Mouse (Mus musculus) kidney, postnatal 0 days (tissue): Measurements from ENCODE around the gene Phgdh. TPM values are rescaled to one million over a fixed set of nuclear protein-coding genes. Genes with fewer than 3 reads are reported as not detected.

Experiments
- ATAC-seq: fragments of 200-750 bp; cut with Nextera tagmentation; replicated peaks from 2 replicates; pipeline ENCODE4 v1.8.0; 2017; ENCODE audit warnings: low read depth, moderate number of reproducible peaks, moderate TSS enrichment, moderate library complexity; ENCODE audit not compliant: low FRiP score
- DNase-seq: peaks from one replicate; pipeline ENCODE4 v3.0.0-alpha.2; 2016; ENCODE audit warnings: low spot score
- H3K27ac ChIP-seq: fragments of 300-500 bp; sonication (generic); 2 replicates; pipeline ENCODE4 v1.5.1; 2014; ENCODE audit warnings: mild to moderate bottlenecking
- H3K27me3 ChIP-seq: fragments of 300-500 bp; sonication (generic); 2 replicates; pipeline ENCODE4 v1.6.1; 2014; ENCODE audit warnings: low read length, mixed read lengths; ENCODE audit not compliant: insufficient read depth
- H3K36me3 ChIP-seq: fragments of 300-500 bp; sonication (generic); 2 replicates; pipeline ENCODE4 v1.6.1; 2014; ENCODE audit warnings: low read length, mixed read lengths; ENCODE audit not compliant: insufficient read depth
- H3K4me1 ChIP-seq: fragments of 300-500 bp; sonication (generic); replicated peaks from 2 replicates; pipeline ENCODE4 v1.6.1; 2014; ENCODE audit warnings: antibody characterized with exemption, low read length, mixed read lengths; ENCODE audit not compliant: insufficient read depth
- H3K4me2 ChIP-seq: fragments of 300-500 bp; sonication (generic); 2 replicates; pipeline ENCODE4 v1.6.1; 2014; ENCODE audit warnings: mild to moderate bottlenecking, low read length, moderate library complexity, mixed read lengths
- H3K4me3 ChIP-seq: fragments of 300-500 bp; sonication (generic); replicated peaks from 2 replicates; pipeline ENCODE4 v1.5.1; 2014; ENCODE audit warnings: low read depth, low read length
- H3K9ac ChIP-seq: fragments of 300-500 bp; sonication (generic); 2 replicates; pipeline ENCODE4 v1.6.1; 2014; ENCODE audit warnings: low read depth, low read length
- H3K9me3 ChIP-seq: fragments of 300-500 bp; sonication (generic); replicated peaks from 2 replicates; pipeline ENCODE4 v1.6.1; 2016; ENCODE audit warnings: low read length, inconsistent platforms, mixed read lengths
- CTCF ChIP-seq: IDR thresholded peaks from 2 replicates; pipeline ENCODE4 v1.5.1; 2016; ENCODE audit warnings: antibody characterized with exemption, low read depth, mild to moderate bottlenecking, moderate library complexity
- WGBS: fragments of 180-500 bp; shearing (Covaris S2); extraction: QIAGEN DNeasy Blood & Tissue Kit; methylation state at CpG from one replicate; pipeline ENCODE4 v1.1.7; 2014; 5-methylcytosine and 5-hydroxymethylcytosine counted together
- polyA plus RNA-seq: library from polyadenylated mRNA; unstranded; fragments of >200 nt; fragmentation: Nextera tagmentation; extraction: Ambion mirVana; gene quantifications from 2 replicates; pipeline ENCODE4 v1.2.1, GENCODE M21; 2015

Phgdh gene
- polyA plus RNA-seq, 1 experiment from 2014 or later: 312 TPM

DNA sequence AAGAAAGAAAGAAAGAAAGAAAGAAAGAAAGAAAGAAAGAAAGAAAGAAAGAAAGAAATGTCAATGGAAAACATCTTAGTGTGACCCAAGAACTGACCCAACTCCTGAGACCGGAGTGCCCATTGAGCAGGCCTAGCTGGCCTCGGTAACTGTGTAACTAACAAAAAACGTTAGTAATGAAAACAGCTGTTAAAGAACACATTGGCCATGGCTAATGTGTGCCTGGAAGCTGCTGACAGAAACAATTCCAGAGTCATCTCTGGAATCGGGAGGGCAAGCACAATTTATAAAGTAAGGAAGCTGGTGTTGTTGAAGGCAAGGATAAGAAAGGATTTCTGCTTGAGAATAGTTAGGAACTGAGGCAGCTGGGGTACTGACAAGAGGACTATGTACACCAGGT, 28.5 kb upstream of the Phgdh start:
- H3K27me3 ChIP-seq: no peaks in the 10 kb centered on the region
- H3K4me3 ChIP-seq: no peak overlapping the region
- H3K9me3 ChIP-seq: no peaks in the 10 kb centered on the region
- H3K4me1 ChIP-seq: no peaks in the 10 kb centered on the region
- no peak overlapping the region for H3K9ac ChIP-seq
- TF ChIP-seq CTCF: no peak
- ATAC-seq (no peak; the same call in 1 of the 2 replicates), DNase-seq (no peak)
- no peaks in the 10 kb centered on the region for H3K36me3 ChIP-seq
- H3K4me2 ChIP-seq: no peak overlapping the region
- peak overlapping the region; percentile 57; the same call in 1 of the 2 replicates for H3K27ac ChIP-seq
- 47% methylated on average over 4 of the region's 4 CpGs for WGBS

DNA sequence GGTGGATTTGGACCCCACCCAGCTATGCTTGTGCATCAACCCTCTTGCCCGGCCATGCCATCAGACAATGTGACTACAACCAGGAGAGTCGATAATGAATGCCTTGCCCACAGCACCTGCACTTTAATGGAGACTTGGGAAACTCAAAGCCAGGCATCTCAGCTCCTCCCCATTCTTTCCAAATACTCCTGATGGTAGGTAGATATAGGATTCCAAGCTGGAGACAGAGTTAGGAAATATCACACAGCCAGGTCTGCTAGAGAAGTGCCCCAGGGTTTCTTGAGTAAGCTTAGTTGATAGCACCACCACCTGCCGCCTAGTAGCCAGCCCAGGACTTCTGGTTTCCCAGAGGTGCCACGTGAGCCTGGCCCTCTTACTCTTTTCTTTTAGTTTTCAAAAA, 27.0 kb upstream of the Phgdh start:
- no peak for DNase-seq
- no peak for TF ChIP-seq CTCF
- Histone ChIP-seq H3K36me3 (no peaks in the 10 kb centered on the region), H3K9me3 (no peaks in the 10 kb centered on the region), H3K4me2 (no peak overlapping the region), H3K4me1 (no peaks in the 10 kb centered on the region), H3K27me3 (no peaks in the 10 kb centered on the region), H3K9ac (no peak overlapping the region), H3K27ac (no peak overlapping the region), H3K4me3 (no peak overlapping the region)
- ATAC-seq: no peak
- WGBS: 82% methylated on average over 4 of the region's 4 CpGs

DNA sequence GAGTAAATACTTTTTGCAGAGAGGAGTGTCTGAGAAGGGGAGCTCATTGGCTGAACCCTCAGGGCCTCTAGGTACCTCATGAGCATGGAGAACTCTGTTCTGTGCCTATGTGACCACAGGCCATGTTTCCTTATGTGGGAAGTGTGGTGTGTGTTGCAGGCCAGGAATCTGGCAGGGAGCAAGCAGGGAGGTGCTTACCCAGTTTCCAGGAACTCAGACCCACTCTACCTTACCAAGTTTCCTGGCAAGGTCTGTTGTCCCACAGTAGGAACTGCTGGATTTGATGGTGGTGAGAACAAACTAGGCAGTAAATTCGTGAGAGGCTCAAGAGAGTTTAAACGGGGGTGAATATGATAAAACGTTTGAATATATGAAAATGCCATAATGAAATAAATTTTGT, 26.3 kb upstream of the Phgdh start:
- DNase-seq (no peak), ATAC-seq (no peak)
- H3K4me1 ChIP-seq: no peaks in the 10 kb centered on the region
- H3K9me3 ChIP-seq: no peaks in the 10 kb centered on the region
- no peak overlapping the region for H3K27ac ChIP-seq
- no peak overlapping the region for H3K9ac ChIP-seq
- H3K27me3 ChIP-seq: no peaks in the 10 kb centered on the region
- no peaks in the 10 kb centered on the region for H3K36me3 ChIP-seq
- TF ChIP-seq CTCF: no peak
- no peak overlapping the region for H3K4me2 ChIP-seq
- no peak overlapping the region for H3K4me3 ChIP-seq
- WGBS: 75% methylated on average over 3 of the region's 3 CpGs

DNA sequence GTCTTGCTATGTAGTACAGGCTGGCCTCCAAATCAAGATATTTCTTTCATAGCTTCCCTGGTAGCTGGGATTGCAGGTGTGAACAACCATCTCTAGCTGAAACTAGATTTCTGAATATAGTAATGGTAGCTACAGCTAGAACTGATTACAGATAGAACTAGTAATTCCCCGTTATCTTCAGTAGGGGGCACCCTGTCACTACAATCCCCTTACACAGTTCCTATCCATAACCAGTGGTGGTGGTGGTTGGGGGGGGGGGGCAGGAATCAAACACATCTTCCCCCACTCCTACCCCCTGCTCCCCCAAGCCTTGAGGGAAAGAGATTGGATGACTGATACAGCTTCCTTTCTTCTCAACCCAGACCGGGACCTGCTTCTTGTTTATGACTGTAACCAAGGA, 23.0 kb upstream of the Phgdh start:
- 24% methylated on average over 2 of the region's 2 CpGs for WGBS
- TF ChIP-seq CTCF: peak; percentile 75
- no peak overlapping the region for H3K9ac ChIP-seq
- no peaks in the 10 kb centered on the region for H3K9me3 ChIP-seq
- H3K4me1 ChIP-seq: no peaks in the 10 kb centered on the region
- H3K4me2 ChIP-seq: no peak overlapping the region
- DNase-seq: peak; percentile 66
- H3K27ac ChIP-seq: no peak overlapping the region
- ATAC-seq: no peak; the same call in 1 of the 2 replicates
- no peaks in the 10 kb centered on the region for H3K27me3 ChIP-seq
- no peaks in the 10 kb centered on the region for H3K36me3 ChIP-seq
- H3K4me3 ChIP-seq: no peak overlapping the region

DNA sequence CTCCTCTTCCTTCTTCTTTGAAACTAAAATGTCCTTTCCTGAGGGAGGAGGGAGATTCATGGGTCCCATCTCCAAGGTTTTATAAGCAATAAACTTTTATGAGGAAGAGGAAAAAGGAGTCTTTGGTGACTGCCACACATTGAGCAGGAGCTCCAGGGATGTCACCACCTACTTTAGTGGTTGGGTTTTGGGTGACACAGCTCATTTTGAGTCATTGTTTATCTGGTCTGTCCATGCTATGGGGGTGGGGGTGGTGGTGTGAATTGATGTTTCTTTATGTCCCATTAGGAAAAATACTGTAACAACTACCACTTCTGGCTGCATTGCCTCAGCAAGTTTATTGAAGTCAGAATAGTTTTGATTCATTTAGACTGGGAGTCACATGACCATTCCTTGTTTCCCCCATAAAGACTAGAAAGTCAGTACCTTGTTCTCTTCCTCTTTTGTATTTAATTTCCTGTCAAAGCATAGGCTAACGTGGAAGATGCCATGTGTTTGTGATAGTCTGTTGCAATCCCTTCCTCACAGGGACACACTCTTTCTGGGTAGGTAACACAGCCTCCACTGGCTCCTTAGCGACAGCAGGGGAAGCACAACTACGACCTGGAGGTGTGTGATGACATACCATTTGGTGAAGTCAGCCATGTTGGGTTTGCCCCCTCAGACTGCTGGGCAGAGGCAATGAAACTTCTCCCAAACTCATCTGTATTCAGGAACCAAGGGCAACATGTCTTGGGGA, 17.0 kb upstream of the Phgdh start:
- DNase-seq (no peak), ATAC-seq (no peak)
- TF ChIP-seq CTCF: no peak
- Histone ChIP-seq H3K4me3 (no peak overlapping the region), H3K9me3 (no peaks in the 10 kb centered on the region), H3K4me1 (no peaks in the 10 kb centered on the region; the same call in 1 of the 2 replicates), H3K9ac (no peak overlapping the region), H3K27me3 (no peaks in the 10 kb centered on the region), H3K4me2 (no peak overlapping the region), H3K36me3 (no peaks in the 10 kb centered on the region), H3K27ac (no peak overlapping the region)
- WGBS: 49% methylated on average over 3 of the region's 3 CpGs

DNA sequence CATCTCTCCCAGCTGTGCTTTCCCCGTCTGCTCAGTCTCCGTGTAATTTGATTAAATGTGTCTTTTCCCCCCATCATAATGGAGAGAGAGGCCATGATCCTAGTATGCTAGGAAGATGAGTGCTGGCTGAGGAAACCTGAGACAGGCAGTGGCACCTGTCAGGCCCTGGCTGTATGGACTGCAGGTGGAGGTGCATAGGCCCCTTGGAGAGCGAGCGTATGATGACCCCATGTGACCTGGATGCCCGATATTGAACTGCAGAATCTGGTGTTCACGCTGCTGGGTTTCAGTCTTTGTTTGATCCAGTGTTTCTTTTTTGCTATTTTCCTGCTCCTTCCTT, 16.2 kb upstream of the Phgdh start:
- 47% methylated on average over 6 of the region's 6 CpGs for WGBS
- Histone ChIP-seq H3K4me3 (no peak overlapping the region), H3K4me1 (no peaks in the 10 kb centered on the region; the same call in 1 of the 2 replicates), H3K4me2 (no peak overlapping the region), H3K9me3 (no peaks in the 10 kb centered on the region), H3K36me3 (no peaks in the 10 kb centered on the region), H3K27me3 (no peaks in the 10 kb centered on the region), H3K27ac (no peak overlapping the region), H3K9ac (no peak overlapping the region)
- ATAC-seq (peak; percentile 70; the same call in 1 of the 2 replicates), DNase-seq (no peak)
- TF ChIP-seq CTCF: no peak
